Mouse (Mus musculus): ENCODE measurements at regions not wholly inside any gene's neighbourhood (a gene's known extent, or its start where the extent isn't known, plus 50 kb on each side); places are given as distances from the start of the nearest gene placed in this dataset.

GRCm38 (mm10) chr2:114454901-114455300, 199.9 kb downstream of the Dph6 start:
- H3K27me3 ChIP-seq, result no peaks in the 10 kb centered on the region
- no peaks in the 10 kb centered on the region for H3K9me3 ChIP-seq
- WGBS, result 87% methylated on average over 2 of the region's 2 CpGs
- H3K27ac ChIP-seq, result no peak overlapping the region
- H3K4me3 ChIP-seq, result no peak overlapping the region
- no peak overlapping the region for H3K4me2 ChIP-seq
- ATAC-seq (ENCODE audit: low FRiP score), result no peak
- H3K36me3 ChIP-seq, result no peaks in the 10 kb centered on the region
- H3K4me1 ChIP-seq (replicated peaks), result no peaks in the 10 kb centered on the region
- no peak overlapping the region for H3K9ac ChIP-seq

GRCm38 (mm10) chr2:114450185-114450584, 204.6 kb downstream of the Dph6 start:
- Histone ChIP-seq H3K9me3 (no peaks in the 10 kb centered on the region), H3K27ac (no peak overlapping the region), H3K36me3 (no peaks in the 10 kb centered on the region), H3K4me3 (no peak overlapping the region), H3K4me2 (no peak overlapping the region), H3K27me3 (no peaks in the 10 kb centered on the region), H3K4me1 (replicated peaks) (no peaks in the 10 kb centered on the region), H3K9ac (no peak overlapping the region)
- 54% methylated on average over 1 of the region's 1 CpGs for whole genome bisulfite sequencing
- no peak for ATAC-seq (ENCODE audit: low FRiP score)

GRCm38 (mm10) chr2:114443801-114444200, 211.0 kb downstream of the Dph6 start:
- ATAC-seq (ENCODE audit: low FRiP score), result no peak
- 73% methylated on average over 2 of the region's 2 CpGs for WGBS
- H3K9ac ChIP-seq, result no peak overlapping the region
- H3K4me1 ChIP-seq (replicated peaks), result peaks cover 6% of the 10 kb centered on the region
- H3K27me3 ChIP-seq, result no peaks in the 10 kb centered on the region
- H3K4me3 ChIP-seq, result no peak overlapping the region
- H3K27ac ChIP-seq, result no peak overlapping the region
- no peaks in the 10 kb centered on the region for H3K36me3 ChIP-seq
- no peak overlapping the region for H3K4me2 ChIP-seq
- H3K9me3 ChIP-seq, result no peaks in the 10 kb centered on the region

- Histone ChIP-seq H3K27ac (no peak overlapping the region), H3K9me3 (no peaks in the 10 kb centered on the region), H3K9ac (no peak overlapping the region), H3K4me1 (replicated peaks) (peaks cover 6% of the 10 kb centered on the region), H3K4me3 (no peak overlapping the region), H3K27me3 (no peaks in the 10 kb centered on the region), H3K36me3 (no peaks in the 10 kb centered on the region), H3K4me2 (no peak overlapping the region)
- 17% methylated on average over 6 of the region's 6 CpGs for WGBS
- ATAC-seq (ENCODE audit: low FRiP score), result no peak
These were observed 213.8 kb downstream of the Dph6 start for GRCm38 (mm10) chr2:114440943-114441342.

- no peak for ATAC-seq (ENCODE audit: low FRiP score)
- Histone ChIP-seq H3K36me3 (no peaks in the 10 kb centered on the region), H3K4me1 (replicated peaks) (peaks cover 6% of the 10 kb centered on the region), H3K27ac (no peak overlapping the region), H3K4me2 (no peak overlapping the region), H3K9me3 (no peaks in the 10 kb centered on the region), H3K9ac (no peak overlapping the region), H3K27me3 (no peaks in the 10 kb centered on the region), H3K4me3 (no peak overlapping the region)
- 72% methylated on average over 1 of the region's 1 CpGs for WGBS
These were observed 215.1 kb downstream of the Dph6 start for GRCm38 (mm10) chr2:114439668-114440067.

- no peaks in the 10 kb centered on the region for H3K27me3 ChIP-seq
- WGBS, result 40% methylated on average over 3 of the region's 3 CpGs
- ATAC-seq (ENCODE audit: low FRiP score), result no peak
These were observed 216.7 kb downstream of the Dph6 start for GRCm38 (mm10) chr2:114438048-114438447.

GRCm38 (mm10) chr2:114427426-114428157, 226.3 kb upstream of the Zfp770 start:
- Histone ChIP-seq H3K36me3 (no peaks in the 10 kb centered on the region), H3K27ac (no peak overlapping the region), H3K4me1 (replicated peaks) (no peaks in the 10 kb centered on the region), H3K9me3 (no peaks in the 10 kb centered on the region), H3K4me2 (no peak overlapping the region), H3K9ac (no peak overlapping the region), H3K4me3 (no peak overlapping the region), H3K27me3 (no peaks in the 10 kb centered on the region)
- WGBS, result 85% methylated on average over 10 of the region's 10 CpGs
- no peak for ATAC-seq (ENCODE audit: low FRiP score)

More at GRCm38 (mm10) chr2:114438048-114438447, 216.7 kb downstream of the Dph6 start:
- Histone ChIP-seq H3K27ac (no peak overlapping the region), H3K4me1 (replicated peaks) (peaks cover 6% of the 10 kb centered on the region), H3K36me3 (no peaks in the 10 kb centered on the region), H3K4me3 (no peak overlapping the region), H3K4me2 (no peak overlapping the region), H3K9ac (no peak overlapping the region), H3K9me3 (no peaks in the 10 kb centered on the region)

GRCm38 (mm10) chr2:114419346-114419745, 218.1 kb upstream of the Zfp770 start:
- Histone ChIP-seq H3K4me1 (replicated peaks) (no peaks in the 10 kb centered on the region), H3K4me2 (no peak overlapping the region), H3K4me3 (no peak overlapping the region), H3K27me3 (no peaks in the 10 kb centered on the region), H3K36me3 (no peaks in the 10 kb centered on the region), H3K9ac (no peak overlapping the region), H3K9me3 (0 out of 2 replicates have a peak, but pooled peaks cover 6% of the 10 kb centered on the region), H3K27ac (no peak overlapping the region)
- ATAC-seq (ENCODE audit: low FRiP score), result no peak
- WGBS, result 64% methylated on average over 3 of the region's 3 CpGs

GRCm38 (mm10) chr2:114413013-114413412, 211.7 kb upstream of the Zfp770 start:
- no peaks in the 10 kb centered on the region for H3K36me3 ChIP-seq
- H3K27ac ChIP-seq, result no peak overlapping the region
- H3K4me1 ChIP-seq (replicated peaks), result no peaks in the 10 kb centered on the region
- H3K4me3 ChIP-seq, result no peak overlapping the region
- no peaks in the 10 kb centered on the region for H3K9me3 ChIP-seq
- H3K9ac ChIP-seq, result no peak overlapping the region
- no peaks in the 10 kb centered on the region for H3K27me3 ChIP-seq
- WGBS, result 94% methylated on average over 3 of the region's 3 CpGs
- H3K4me2 ChIP-seq, result no peak overlapping the region
- ATAC-seq (ENCODE audit: low FRiP score), result no peak

- no peak overlapping the region for H3K9ac ChIP-seq
- no peak overlapping the region for H3K27ac ChIP-seq
- no peak overlapping the region for H3K4me3 ChIP-seq
- no peaks in the 10 kb centered on the region for H3K27me3 ChIP-seq
- no peaks in the 10 kb centered on the region for H3K4me1 ChIP-seq (replicated peaks)
- H3K4me2 ChIP-seq, result no peak overlapping the region
- no peak for ATAC-seq (ENCODE audit: low FRiP score)
- H3K9me3 ChIP-seq, result no peaks in the 10 kb centered on the region
- WGBS, result 62% methylated on average over 17 of the region's 17 CpGs
- H3K36me3 ChIP-seq, result no peaks in the 10 kb centered on the region
These were observed 210.9 kb upstream of the Zfp770 start for GRCm38 (mm10) chr2:114411940-114412715.

- H3K9ac ChIP-seq, result no peak overlapping the region
- ATAC-seq (ENCODE audit: low FRiP score), result no peak
- 87% methylated on average over 3 of the region's 3 CpGs for WGBS
- no peaks in the 10 kb centered on the region for H3K36me3 ChIP-seq
- H3K4me2 ChIP-seq, result no peak overlapping the region
- H3K27ac ChIP-seq, result no peak overlapping the region
- no peaks in the 10 kb centered on the region for H3K4me1 ChIP-seq (replicated peaks)
- H3K27me3 ChIP-seq, result no peaks in the 10 kb centered on the region
- no peaks in the 10 kb centered on the region for H3K9me3 ChIP-seq
- no peak overlapping the region for H3K4me3 ChIP-seq
These were observed 209.4 kb upstream of the Zfp770 start for GRCm38 (mm10) chr2:114410717-114411116.

- no peaks in the 10 kb centered on the region for H3K27me3 ChIP-seq
- no peak overlapping the region for H3K4me3 ChIP-seq
- ATAC-seq (ENCODE audit: low FRiP score), result no peak
- H3K27ac ChIP-seq, result no peak overlapping the region
- no peaks in the 10 kb centered on the region for H3K36me3 ChIP-seq
- H3K9me3 ChIP-seq, result no peaks in the 10 kb centered on the region
- no peaks in the 10 kb centered on the region for H3K4me1 ChIP-seq (replicated peaks)
- no peak overlapping the region for H3K9ac ChIP-seq
- no peak overlapping the region for H3K4me2 ChIP-seq
These were observed 208.3 kb upstream of the Zfp770 start for GRCm38 (mm10) chr2:114409542-114409941.

- no peaks in the 10 kb centered on the region for H3K4me1 ChIP-seq (replicated peaks)
- no peaks in the 10 kb centered on the region for H3K27me3 ChIP-seq
- H3K36me3 ChIP-seq, result no peaks in the 10 kb centered on the region
- H3K27ac ChIP-seq, result no peak overlapping the region
- 71% methylated on average over 5 of the region's 5 CpGs for WGBS
- H3K4me3 ChIP-seq, result no peak overlapping the region
- no peak overlapping the region for H3K9ac ChIP-seq
- ATAC-seq (ENCODE audit: low FRiP score), result no peak
- no peak overlapping the region for H3K4me2 ChIP-seq
- H3K9me3 ChIP-seq, result no peaks in the 10 kb centered on the region
These were observed 206.1 kb upstream of the Zfp770 start for GRCm38 (mm10) chr2:114407408-114407807.

Data from hindbrain, embryonic 13.5 days (tissue).